Mouse (Mus musculus) bone marrow, adult 2 months (tissue): ENCODE results near the gene Tapbp. TPM values are rescaled to one million over a fixed set of nuclear protein-coding genes. Genes with fewer than 3 reads are reported as not detected.

Experiments
- H3K27ac ChIP-seq: fragments of 200-500 bp; 2 replicates; pipeline ENCODE4 v1.5.1; 2012; ENCODE audit warnings: low read depth, mild to moderate bottlenecking, control low read depth, inconsistent platforms, low read length; ENCODE audit not compliant: control insufficient read depth, poor library complexity, insufficient read depth
- H3K4me1 ChIP-seq: fragments of 200-500 bp; 2 replicates; pipeline ENCODE4 v1.6.1; 2011; ENCODE audit warnings: low read length; ENCODE audit not compliant: control insufficient read depth, insufficient read depth
- H3K4me3 ChIP-seq: fragments of 200-500 bp; replicated peaks from 2 replicates; pipeline ENCODE3; 2011; ENCODE audit warnings: mild to moderate bottlenecking, low read depth, low read length, control low read depth; ENCODE audit not compliant: control insufficient read depth
- CTCF ChIP-seq: fragments of 200-500 bp; IDR thresholded peaks from 2 replicates; pipeline ENCODE4 v1.5.1; 2011; ENCODE audit warnings: low read length, control low read depth; ENCODE audit not compliant: control insufficient read depth, insufficient read depth
- POLR2A ChIP-seq: fragments of 200-500 bp; IDR thresholded peaks from 2 replicates; pipeline ENCODE4 v1.6.1; 2011; ENCODE audit warnings: low read depth, mild to moderate bottlenecking, control low read depth, low read length, borderline replicate concordance; ENCODE audit not compliant: control insufficient read depth
- WGBS: fragments of 180-500 bp; shearing (Covaris S2); methylation state at CpG from one replicate; pipeline ENCODE4 v1.1.7; 2018; 5-methylcytosine and 5-hydroxymethylcytosine counted together
- polyA plus RNA-seq: library from polyadenylated mRNA; stranded (reverse); fragments of >200 nt; gene quantifications from 2 replicates; pipeline ENCODE4 v1.2.4, GENCODE M21; 2011; ENCODE audit warnings: low replicate concordance; ENCODE audit not compliant: missing spikeins, insufficient read depth, insufficient read length

The Tapbp gene
- polyA plus RNA-seq, 1 experiment: 87.3 TPM

DNA sequence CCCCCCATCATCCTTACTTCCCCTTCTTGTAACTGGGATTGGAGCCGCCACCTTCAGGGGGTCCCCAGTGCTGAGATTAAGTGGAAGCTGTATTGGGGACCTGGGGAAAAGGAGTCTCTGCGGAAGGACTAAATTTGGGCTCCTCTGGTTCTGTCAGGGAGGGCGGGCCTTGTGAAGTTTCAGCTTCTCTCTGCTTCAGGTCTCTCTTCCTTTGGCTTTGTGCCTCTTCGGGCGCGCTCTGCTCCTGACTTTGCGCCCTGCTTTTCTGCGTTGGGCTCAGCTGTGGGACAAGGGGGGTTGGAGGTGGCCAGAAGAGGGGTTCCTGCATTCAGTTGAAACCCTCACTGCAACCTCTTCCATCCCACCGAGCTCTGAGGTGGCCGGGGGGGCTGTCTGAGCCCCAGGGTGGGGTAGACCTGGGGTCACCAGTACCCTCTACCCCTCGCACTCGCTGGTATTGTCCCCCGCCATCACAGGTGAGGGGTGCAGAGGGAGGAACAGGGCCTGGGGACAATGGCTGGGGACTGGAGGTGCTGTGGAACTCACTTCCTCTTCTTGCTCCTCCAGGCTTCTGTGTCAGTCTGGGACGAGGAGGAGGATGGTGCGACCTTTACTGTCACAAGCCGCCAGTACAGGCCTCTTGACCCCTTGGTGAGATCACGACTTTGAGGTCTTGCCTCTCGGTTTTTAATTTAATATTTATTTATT is 15.6 kb downstream of the Tapbp start:
- no peaks in the 10 kb centered on the region; the same call in 1 of the 2 replicates for H3K4me1 ChIP-seq
- TF ChIP-seq POLR2A: no peak
- TF ChIP-seq CTCF: no peak
- H3K4me3 ChIP-seq: peak overlapping the region; percentile 93
- H3K27ac ChIP-seq: peak overlapping the region; percentile 99
- WGBS: 25% methylated on average over 18 of the region's 18 CpGs

GRCm38 (mm10) chr17:33931947-33932346 is 16.2 kb downstream of the Tapbp start:
- Histone ChIP-seq H3K4me3 (no peak overlapping the region), H3K4me1 (no peaks in the 10 kb centered on the region; the same call in 1 of the 2 replicates)
- TF ChIP-seq POLR2A: no peak

DNA sequence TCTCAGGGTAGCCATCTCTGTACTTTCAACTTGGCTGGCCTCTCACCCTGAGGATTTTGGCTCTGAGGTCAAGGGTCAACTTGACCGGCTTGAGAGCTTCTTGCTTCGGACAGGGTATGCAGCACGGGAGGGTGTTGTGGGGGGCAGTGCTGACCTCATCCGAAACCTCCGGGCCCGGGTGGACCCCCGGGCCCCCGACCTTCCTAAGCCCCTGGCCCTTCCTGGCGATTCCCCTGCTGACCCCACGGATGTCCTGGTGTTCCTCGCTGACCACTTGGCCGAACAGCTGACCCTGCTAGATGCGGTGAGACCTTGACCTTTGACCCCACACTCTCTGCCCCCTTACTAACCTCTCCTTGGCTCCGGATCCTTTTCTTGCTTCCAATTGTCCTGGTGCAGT is 16.7 kb downstream of the Tapbp start:
- Histone ChIP-seq H3K4me1 (no peaks in the 10 kb centered on the region; the same call in 1 of the 2 replicates), H3K27ac (no peak overlapping the region), H3K4me3 (no peak overlapping the region)
- TF ChIP-seq CTCF: no peak
- TF ChIP-seq POLR2A: no peak
- WGBS: 92% methylated on average over 14 of the region's 14 CpGs

More at GRCm38 (mm10) chr17:33931947-33932346, 16.2 kb downstream of the Tapbp start:
- no peak overlapping the region for H3K27ac ChIP-seq
- WGBS: 89% methylated on average over 11 of the region's 11 CpGs

- no peak overlapping the region for H3K27ac ChIP-seq
- no peak overlapping the region for H3K4me3 ChIP-seq
- no peaks in the 10 kb centered on the region; the same call in 1 of the 2 replicates for H3K4me1 ChIP-seq
- 96% methylated on average over 15 of the region's 15 CpGs for WGBS
- no peak for TF ChIP-seq CTCF
- no peak for TF ChIP-seq POLR2A
These were observed 17.3 kb downstream of the Tapbp start for GRCm38 (mm10) chr17:33932970-33933369.

GRCm38 (mm10) chr17:33935422-33936055 is 19.8 kb downstream of the Tapbp start:
- Histone ChIP-seq H3K27ac (no peak overlapping the region), H3K4me1 (no peaks in the 10 kb centered on the region; the same call in 1 of the 2 replicates), H3K4me3 (no peak overlapping the region)
- WGBS: 92% methylated on average over 21 of the region's 21 CpGs
- TF ChIP-seq CTCF (no peak), POLR2A (no peak)

DNA sequence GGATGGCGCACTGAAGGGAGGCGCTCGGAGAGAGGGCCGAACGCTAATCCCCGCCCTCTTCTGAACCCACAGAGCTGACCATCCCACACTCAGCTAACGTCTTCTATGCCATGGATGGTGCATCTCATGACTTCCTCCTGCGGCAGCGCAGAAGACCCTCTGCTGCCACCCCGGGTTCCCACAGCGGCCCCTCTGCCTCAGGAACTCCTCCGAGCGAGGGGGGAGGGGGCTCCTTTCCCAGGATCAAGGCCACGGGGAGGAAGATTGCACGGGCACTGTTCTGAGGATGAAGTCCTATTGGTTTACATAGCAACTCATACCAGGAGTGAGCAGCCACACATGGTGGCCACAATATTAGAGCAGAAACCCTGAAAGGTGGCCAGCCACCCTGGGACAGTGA is 21.3 kb downstream of the Tapbp start:
- Histone ChIP-seq H3K4me3 (no peak overlapping the region), H3K27ac (no peak overlapping the region; the same call in 1 of the 2 replicates), H3K4me1 (no peaks in the 10 kb centered on the region; the same call in 1 of the 2 replicates)
- no peak for TF ChIP-seq CTCF
- no peak for TF ChIP-seq POLR2A
- 90% methylated on average over 15 of the region's 15 CpGs for WGBS

DNA sequence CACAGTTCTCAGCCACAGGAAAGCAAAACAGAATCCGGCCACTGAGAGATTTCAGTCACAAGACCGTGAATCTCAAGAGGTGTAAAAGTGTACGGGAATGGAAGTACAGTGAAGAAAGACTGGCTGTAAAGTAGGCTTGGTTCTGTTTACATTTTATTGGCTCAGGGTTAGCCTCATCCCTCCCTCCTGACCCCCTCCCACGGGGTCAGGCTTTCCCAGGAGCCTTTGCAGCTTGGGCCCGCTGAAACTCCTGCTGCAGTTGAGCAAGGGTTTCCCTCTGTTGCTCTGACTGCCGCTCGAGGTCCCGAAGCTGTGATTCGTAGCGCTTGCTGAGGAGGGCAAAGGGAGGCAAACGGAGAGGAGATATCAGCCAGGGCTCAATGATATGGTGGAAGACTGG is 23.1 kb downstream of the Tapbp start:
- H3K4me1 ChIP-seq: no peaks in the 10 kb centered on the region; the same call in 1 of the 2 replicates
- no peak for TF ChIP-seq POLR2A
- TF ChIP-seq CTCF: no peak
- no peak overlapping the region for H3K27ac ChIP-seq
- H3K4me3 ChIP-seq: no peak overlapping the region
- 67% methylated on average over 11 of the region's 11 CpGs for WGBS

DNA sequence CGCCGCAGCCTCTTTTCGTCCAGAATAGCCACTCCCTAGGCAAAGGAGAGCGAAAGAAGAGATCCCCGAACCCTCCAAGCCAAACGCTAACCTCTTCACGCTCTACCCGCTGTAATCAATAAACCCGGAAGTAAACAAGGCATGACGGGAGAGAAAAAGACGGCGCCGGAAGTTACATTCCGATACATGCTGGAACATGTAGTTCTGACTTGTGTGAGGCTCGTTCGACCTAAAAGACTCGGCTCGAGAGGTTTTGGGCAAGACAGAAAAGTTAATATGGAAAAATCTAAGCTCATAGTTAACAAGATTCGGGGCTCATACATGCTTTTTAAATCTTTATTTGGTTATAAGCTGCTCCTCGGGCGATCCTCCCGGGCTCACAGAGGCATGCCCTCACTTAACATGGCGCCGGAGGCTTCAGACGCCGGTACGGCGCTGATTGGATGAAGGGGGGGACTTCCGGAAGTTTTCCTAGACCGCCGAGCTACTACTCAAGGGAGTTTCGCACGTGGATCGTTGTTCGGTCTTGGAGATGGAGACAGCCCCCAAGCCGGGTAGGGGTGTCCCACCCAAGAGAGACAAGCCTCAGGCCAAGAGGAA is 24.6 kb downstream of the Tapbp start, which contains the start of the genes Pfdn6 and Wdr46:
Gene Pfdn6 (minus strand): TSS at position 138 of the 600 bp plus-strand sequence.
Gene Wdr46 (plus strand): TSS at position 455 of the 600 bp plus-strand sequence.
- TF ChIP-seq POLR2A: no peak
- TF ChIP-seq CTCF: no peak
- peak within 1 kb of the TSS; percentile 97 for H3K4me3 ChIP-seq
- no peaks in the 10 kb centered on the region; the same call in 1 of the 2 replicates for H3K4me1 ChIP-seq
- H3K27ac ChIP-seq: peak within 1 kb of the TSS; percentile 7
- WGBS: under 1% methylated on average over 36 of the region's 36 CpGs
